Comparison of ENCODE assay signal across 10 mouse cellular contexts in the genomic region with DNA sequence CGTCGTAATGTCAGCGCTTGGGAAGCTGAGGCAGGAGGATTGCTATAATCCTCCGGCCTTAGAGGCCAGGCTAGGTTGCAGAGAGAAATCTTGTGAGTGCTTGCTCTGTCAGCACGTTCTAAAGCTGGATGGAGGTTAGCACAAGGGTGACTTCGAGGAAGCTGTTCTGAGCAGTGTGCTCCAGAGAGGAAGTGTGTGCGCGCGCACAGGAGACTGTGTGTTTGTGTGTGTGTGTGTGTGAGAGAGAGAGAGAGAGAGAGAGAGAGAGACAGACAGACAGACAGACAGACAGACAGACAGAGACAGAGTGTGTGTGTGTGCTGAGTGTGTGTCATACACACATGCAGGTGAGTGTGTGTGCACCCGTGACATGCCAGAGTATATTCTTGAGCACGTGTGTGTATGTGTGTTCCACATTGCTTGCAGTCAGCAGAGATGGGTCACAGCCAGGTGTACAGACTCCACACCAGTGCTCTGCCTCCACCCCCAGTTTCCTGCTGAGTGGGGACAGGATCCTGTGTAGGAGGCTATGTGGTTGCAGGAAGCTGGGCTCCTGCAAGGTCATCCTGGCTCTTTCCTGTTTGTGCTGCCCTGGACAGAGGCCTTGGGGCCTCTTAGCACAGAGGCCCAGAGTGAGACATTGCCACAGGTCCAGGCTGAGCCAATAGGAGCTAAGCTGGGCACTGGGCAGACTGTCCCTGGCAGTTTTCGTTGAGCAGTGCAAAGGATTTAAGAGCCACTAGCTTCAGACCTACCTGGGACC. TPM values are rescaled to one million over a fixed set of nuclear protein-coding genes. Genes with fewer than 3 reads are reported as not detected.
DNase-seq lines count a peak whose midpoint lies in the region; ATAC-seq and TF ChIP-seq lines count a peak whose summit lies in the region.
"Had no signal": no experiment of that assay in that cellular context is flagged by ENCODE, and none has a peak within 500 bp of the region (broad histone marks: within the 10 kb centered on the region; RNA-seq: fewer than 3 reads in every experiment).

No protein-coding gene starts in this region.

- no peak overlapping the region for H3K9ac ChIP-seq in heart, embryonic 11.5 days (ENCODE audit: low read depth, low read length)

- ATAC-seq in heart, embryonic 11.5 days (replicated peaks; ENCODE audit: insufficient number of reproducible peaks, low FRiP score, low TSS enrichment), result 0 out of 2 replicates have a peak, but pooled peaks have one; percentile 40

- DNase-seq in layer of hippocampus, adult 2 months (ENCODE audit: low spot score in 2 of 2), result no peak
- no peak for DNase-seq in layer of hippocampus, adult 9-11 months
- DNase-seq in kidney, postnatal 10 days, result peak; percentile 70
- peak; percentile 67 for DNase-seq in naive thymus-derived CD4-positive, alpha-beta T cell, adult 2 months (ENCODE audit: low read depth)
- no peak for DNase-seq in cerebellum, adult 11-12 months
- no peak for DNase-seq in urinary bladder, postnatal 4 days (ENCODE audit: low spot score in 2 of 2)
- DNase-seq in frontal cortex, adult 2 months (ENCODE audit: extremely low spot score in 1 of 2, low spot score in 1 of 2), result no peak

- peak overlapping the region; percentile 72 for H3K27ac ChIP-seq in layer of hippocampus, adult 2 months
- H3K27ac ChIP-seq in heart, embryonic 11.5 days (ENCODE audit: low read depth, low read length), result peak overlapping the region; percentile 59

- H3K27me3 ChIP-seq in heart, embryonic 11.5 days (ENCODE audit: control insufficient read depth, insufficient read depth, low read length), result no peaks in the 10 kb centered on the region

- WGBS in heart, embryonic 11.5 days (ENCODE audit: insufficient replicate concordance), result 78% methylated on average over 12 of the region's 12 CpGs

- H3K4me2 ChIP-seq in heart, embryonic 11.5 days, result no peak overlapping the region

- TF ChIP-seq CTCF in layer of hippocampus, adult 2 months (conservative IDR thresholded peaks at IDR 0.05), result no peak

- H3K36me3 ChIP-seq in heart, embryonic 11.5 days (ENCODE audit: control insufficient read depth, insufficient read depth, low read length), result no peaks in the 10 kb centered on the region

- H3K4me1 ChIP-seq in heart, embryonic 11.5 days (ENCODE audit: control insufficient read depth, insufficient read depth, low read length), result peaks cover 27% of the 10 kb centered on the region; the same call in 1 of the 2 replicates

- H3K9me3 ChIP-seq in heart, embryonic 11.5 days (replicated peaks; ENCODE audit: control insufficient read depth, low read length), result no peaks in the 10 kb centered on the region

- H3K4me3 ChIP-seq in layer of hippocampus, adult 2 months, result no peak overlapping the region
- H3K4me3 ChIP-seq in heart, embryonic 11.5 days (ENCODE audit: low read depth, low read length), result no peak overlapping the region
- H3K4me3 ChIP-seq: erythroblast, embryonic 14.5 days had no signal

RNA-seq across cellular contexts. Expression of a gene that starts 21.9 kb away (rescaled TPM):
- total RNA-seq in layer of hippocampus, adult 2 months (2021), result 10 to 100 TPM; 45.3 to 45.4 TPM
- polyA plus RNA-seq in heart, embryonic 11.5 days (2014; fragmentation: Nextera tagmentation; extraction: Ambion mirVana), result 30.2 and 31.2 TPM in 2 replicates
- 36.6 and 40.7 TPM in 2 replicates for polyA plus RNA-seq in frontal cortex, adult 2 months (2012; rRNA removed)

RNA-seq across cellular contexts. Expression of a gene that starts 27.8 kb away (rescaled TPM):
- total RNA-seq in layer of hippocampus, adult 2 months (2021), result 10 to 100 TPM; 40.6 to 40.8 TPM
- polyA plus RNA-seq in heart, embryonic 11.5 days (2014; fragmentation: Nextera tagmentation; extraction: Ambion mirVana), result 13.7 and 15.9 TPM in 2 replicates
- 36.6 and 40.0 TPM in 2 replicates for polyA plus RNA-seq in frontal cortex, adult 2 months (2012; rRNA removed)

RNA-seq across cellular contexts. Expression of a gene that starts 42.8 kb away (rescaled TPM):
- 1 to 10 TPM; 6.4 to 7.8 TPM for total RNA-seq in layer of hippocampus, adult 2 months (2021)
- polyA plus RNA-seq in heart, embryonic 11.5 days (2014; fragmentation: Nextera tagmentation; extraction: Ambion mirVana), result not detected in 2 replicates
- 6.6 and 7.2 TPM in 2 replicates for polyA plus RNA-seq in frontal cortex, adult 2 months (2012; rRNA removed)
- total RNA-seq: ES-E14 had no signal
- polyA plus RNA-seq: erythroblast, embryonic 14.5 days had no signal

RNA-seq across cellular contexts. Expression of a gene that starts 44.4 kb away (rescaled TPM):
- total RNA-seq in layer of hippocampus, adult 2 months (2021), result 10 to 100 TPM; 21.4 to 30.4 TPM
- polyA plus RNA-seq in heart, embryonic 11.5 days (2014; fragmentation: Nextera tagmentation; extraction: Ambion mirVana), result 24.5 and 27.3 TPM in 2 replicates
- polyA plus RNA-seq in frontal cortex, adult 2 months (2012; rRNA removed), result 55.5 and 58.8 TPM in 2 replicates

RNA-seq across cellular contexts. Expression of a gene that starts 44.5 kb away (rescaled TPM):
- 10 to 100 TPM; 30.3 to 37.5 TPM for total RNA-seq in layer of hippocampus, adult 2 months (2021)
- polyA plus RNA-seq in heart, embryonic 11.5 days (2014; fragmentation: Nextera tagmentation; extraction: Ambion mirVana), result 19.3 and 21.4 TPM in 2 replicates
- polyA plus RNA-seq in frontal cortex, adult 2 months (2012; rRNA removed), result 41.4 and 42.5 TPM in 2 replicates

Comparison
In these comparisons a context has a peak if more than half of its experiments do, and no peak if none do; other contexts are left out.
1. DNase-seq: peak in kidney, postnatal 10 days (single experiment) and naive thymus-derived CD4-positive, alpha-beta T cell, adult 2 months (single experiment); none in layer of hippocampus, adult 2 months (0 of 2), layer of hippocampus, adult 9-11 months (single experiment), cerebellum, adult 11-12 months (single experiment), urinary bladder, postnatal 4 days (0 of 2) and frontal cortex, adult 2 months (0 of 2).